Mouse (Mus musculus): ENCODE results near the gene Slc26a11.

Slc26a11 gene

DNA sequence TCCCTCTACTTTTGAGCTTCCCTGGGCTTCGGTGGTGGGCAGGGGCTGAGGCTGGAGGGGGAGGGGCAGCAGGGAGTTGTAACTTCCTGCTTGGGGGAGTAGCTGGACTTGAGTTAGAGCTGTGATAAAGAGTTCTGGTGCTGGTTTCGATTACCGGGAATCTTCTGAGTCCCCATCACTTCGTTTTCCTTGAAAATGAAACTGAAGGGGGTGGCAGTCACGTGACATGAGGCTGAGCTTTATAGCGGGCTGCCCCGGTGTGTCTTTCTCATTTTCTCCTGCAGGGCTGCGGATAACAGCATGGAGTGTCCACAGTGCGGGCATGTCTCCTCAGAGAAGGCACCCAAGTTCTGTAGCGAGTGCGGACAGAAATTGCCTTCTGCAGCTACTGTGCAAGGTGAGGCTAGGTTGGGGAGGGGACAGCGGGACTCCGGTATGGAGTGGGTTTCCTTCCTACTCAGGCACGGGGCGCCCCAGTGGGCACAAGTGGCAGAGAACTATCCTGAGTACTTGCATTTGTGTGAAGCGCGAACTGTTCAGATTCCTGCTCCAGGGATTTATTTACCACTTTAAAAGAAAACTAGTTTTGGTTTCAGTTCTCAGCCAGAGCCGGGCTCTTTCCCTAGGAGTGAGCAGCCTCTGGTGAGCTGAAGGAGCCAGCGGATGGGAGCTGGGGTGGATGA, 37.6 kb downstream of the Slc26a11 start, which contains the start of gene Rnf213:
Gene Rnf213 (plus strand): TSS at position 301 of the 683 bp plus-strand sequence.
- in situ Hi-C loops (cut with MboI; ENCODE audit: low pct_unique_long_range_greater_than_20kb in 1 of 2, low sequenced_read_pairs in 2 of 2, unreplicated experiment in 1 of 2), result no loop called here

DNA sequence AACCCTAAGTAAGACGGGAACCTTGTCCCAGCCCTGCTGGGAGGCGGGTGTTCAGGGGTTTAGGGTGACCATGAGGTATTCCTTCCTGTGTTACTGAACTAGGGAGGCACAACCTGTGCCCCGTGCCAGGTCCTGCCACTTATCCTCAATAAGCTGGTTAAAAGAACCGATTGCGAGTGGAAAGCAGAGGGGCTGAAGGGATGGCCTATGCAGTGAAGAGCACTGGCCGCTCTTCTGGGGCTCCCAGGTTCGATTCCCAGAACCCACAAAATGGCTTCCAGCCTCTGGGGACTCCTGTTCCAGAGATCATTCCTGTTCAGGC, 38.1 kb downstream of the Slc26a11 start:
- in situ Hi-C loops (cut with MboI; ENCODE audit: low pct_unique_long_range_greater_than_20kb in 1 of 2, low sequenced_read_pairs in 2 of 2, unreplicated experiment in 1 of 2), result no loop called here

DNA sequence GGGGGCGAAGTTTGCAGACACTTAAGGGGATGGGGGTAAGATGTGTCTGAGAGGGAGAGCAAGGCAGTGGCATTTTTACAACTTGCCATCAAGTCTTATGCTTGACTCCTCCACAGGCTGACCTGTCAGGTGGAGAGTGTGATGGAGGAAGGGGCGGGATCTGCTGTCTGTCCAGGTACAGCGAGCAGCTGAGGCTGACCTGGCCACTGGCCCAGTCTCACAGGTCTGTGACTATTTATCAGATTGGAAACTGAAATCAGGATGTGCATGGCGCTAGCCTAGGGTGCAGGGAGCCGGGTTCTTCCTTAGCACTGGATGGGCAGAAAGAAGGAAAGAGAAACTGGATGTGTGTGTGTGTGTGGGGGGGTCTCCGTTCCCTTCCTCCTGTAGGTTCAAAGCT, 38.9 kb downstream of the Slc26a11 start:
- in situ Hi-C loops (cut with MboI; ENCODE audit: low pct_unique_long_range_greater_than_20kb in 1 of 2, low sequenced_read_pairs in 2 of 2, unreplicated experiment in 1 of 2), result no loop called here

DNA sequence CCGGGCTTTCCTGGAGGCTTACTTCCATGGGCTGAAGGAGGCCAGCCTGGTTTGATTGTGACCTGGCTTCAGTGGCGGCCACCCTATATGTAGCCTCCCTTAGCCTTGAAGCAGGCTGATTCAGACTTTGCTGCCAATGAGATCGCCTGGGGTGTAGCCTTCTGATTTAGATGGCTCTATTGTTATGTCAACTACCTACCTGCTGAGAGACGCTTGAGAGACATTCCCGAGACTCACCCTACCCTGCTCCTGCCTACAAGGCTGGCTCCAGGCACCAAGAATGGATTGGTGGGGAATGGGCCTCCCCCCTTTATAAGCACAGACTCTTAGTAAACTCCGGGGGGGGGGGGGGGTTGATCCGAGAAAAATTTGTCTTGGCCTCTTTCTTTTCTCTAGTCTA, 40.0 kb downstream of the Slc26a11 start:
- in situ Hi-C loops (cut with MboI; ENCODE audit: low pct_unique_long_range_greater_than_20kb in 1 of 2, low sequenced_read_pairs in 2 of 2, unreplicated experiment in 1 of 2), result no loop called here

DNA sequence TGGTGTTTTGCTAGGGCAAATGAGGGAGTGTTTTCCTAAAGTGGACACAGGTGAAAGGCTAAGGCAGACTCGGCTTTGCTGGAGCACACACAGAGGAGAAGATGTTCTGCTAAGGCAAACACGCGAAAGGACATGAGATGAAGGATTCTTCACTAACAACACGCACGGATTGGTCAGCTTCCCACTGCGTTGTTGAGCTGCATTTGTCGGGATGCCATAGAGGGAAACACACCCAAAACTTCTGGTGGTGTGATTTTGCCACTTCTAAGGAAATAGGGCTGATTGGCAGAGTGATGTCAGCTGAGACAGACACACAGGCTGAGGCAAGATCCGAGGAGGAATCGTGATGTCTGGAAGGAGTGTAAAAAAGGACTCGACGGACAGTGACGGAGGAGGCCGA, 40.6 kb downstream of the Slc26a11 start:
- in situ Hi-C loops (cut with MboI; ENCODE audit: low pct_unique_long_range_greater_than_20kb in 1 of 2, low sequenced_read_pairs in 2 of 2, unreplicated experiment in 1 of 2), result no loop called here

DNA sequence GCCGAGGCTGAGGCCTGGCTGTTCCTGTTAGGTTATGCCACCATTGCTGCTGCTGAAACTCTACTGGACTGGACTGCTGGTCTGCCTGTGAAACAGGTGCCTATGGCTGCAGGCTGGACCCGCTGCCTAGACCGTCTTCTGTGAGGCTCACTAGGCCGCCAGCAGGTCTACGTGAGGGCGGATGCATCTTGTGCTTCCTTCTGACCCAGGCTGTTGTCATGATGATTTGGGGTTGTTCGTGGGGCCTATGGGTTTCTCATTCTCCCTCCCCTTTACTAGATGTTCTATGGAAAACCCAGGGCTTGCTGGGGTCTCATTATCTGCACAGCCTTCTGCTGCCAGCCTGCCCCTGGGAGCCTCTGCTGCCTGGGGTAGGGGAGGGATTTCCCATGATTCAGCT, 41.1 kb downstream of the Slc26a11 start:
- in situ Hi-C loops (cut with MboI; ENCODE audit: low pct_unique_long_range_greater_than_20kb in 1 of 2, low sequenced_read_pairs in 2 of 2, unreplicated experiment in 1 of 2), result no loop called here

DNA sequence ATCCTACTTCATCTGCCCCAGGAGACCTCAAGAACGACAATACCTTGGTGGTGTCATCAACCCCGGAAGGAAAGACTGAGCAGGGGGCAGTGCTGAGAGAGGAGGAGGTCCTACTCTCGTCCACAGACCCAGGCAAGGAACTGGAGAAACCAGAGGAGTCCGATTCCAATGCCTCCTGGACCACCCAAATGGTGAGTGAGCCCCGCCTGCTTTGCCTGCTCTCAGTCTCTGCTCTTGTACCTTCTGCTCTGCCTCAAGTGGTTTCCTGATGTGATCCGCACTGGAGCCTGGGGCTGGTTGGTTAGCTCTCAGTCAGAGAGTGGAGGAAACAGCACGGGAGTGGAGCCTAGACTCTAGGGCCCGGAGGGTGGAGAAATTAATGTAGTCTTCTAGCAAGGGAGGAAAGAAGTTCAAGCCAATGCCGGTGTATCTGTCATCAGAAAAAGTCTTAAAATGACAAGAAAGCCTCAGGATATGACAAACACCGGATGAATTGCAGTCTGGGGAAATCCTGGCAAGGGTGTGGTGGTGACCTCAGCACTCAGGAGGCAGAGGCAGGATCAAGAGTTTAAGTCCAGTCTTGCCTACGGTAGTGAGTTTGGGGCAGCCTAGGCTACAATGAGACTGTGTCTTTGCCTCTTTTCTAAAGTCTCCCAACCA, 47.3 kb downstream of the Slc26a11 start:
- in situ Hi-C loops (cut with MboI; ENCODE audit: low pct_unique_long_range_greater_than_20kb in 1 of 2, low sequenced_read_pairs in 2 of 2, unreplicated experiment in 1 of 2), result loop anchor here (10.0 kb wide), 2 partner anchors 58 to 68 kb away; no protein-coding TSS in a partner anchor

DNA sequence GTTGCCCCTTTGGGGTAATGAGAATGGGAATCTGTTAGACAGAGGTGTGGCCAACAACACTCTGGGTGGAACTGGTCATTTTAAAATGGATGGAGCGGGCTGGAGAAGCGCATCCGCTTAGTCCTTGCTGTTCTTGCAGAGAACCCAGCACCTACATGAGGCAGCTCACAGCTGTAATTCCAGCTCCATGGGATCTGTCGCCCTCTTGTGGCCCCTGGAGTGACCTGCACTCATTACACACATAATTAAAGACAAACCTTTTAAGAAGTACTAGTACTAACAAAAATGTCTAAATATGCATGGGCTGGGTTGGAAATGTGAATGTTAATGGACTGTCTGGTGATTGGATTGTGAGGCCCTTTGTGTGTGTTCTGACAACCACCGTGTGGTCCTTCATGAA, 49.3 kb downstream of the Slc26a11 start:
- in situ Hi-C loops (cut with MboI; ENCODE audit: low pct_unique_long_range_greater_than_20kb in 1 of 2, low sequenced_read_pairs in 2 of 2, unreplicated experiment in 1 of 2), result loop anchor here (10.0 kb wide), 2 partner anchors 60 to 70 kb away; no protein-coding TSS in a partner anchor

DNA sequence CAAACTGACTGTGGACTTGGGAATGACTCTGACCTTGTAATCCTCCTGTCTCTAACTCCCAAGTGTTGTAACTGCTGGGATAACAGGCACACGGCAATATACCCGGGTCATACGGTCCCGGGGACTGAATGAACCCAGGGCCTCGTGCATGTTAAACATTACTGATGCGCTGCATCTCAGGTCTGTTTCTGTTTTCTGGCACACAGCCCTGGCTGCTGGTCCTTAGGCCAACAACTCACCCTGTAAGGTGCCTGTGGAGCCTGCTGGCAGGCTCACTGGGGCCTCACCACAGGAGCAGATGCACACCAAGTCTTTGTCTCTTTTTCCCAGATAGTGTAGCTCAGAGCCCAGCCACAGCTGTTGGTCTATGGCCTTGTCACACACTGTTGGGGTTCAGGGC, 52.0 kb downstream of the Slc26a11 start:
- in situ Hi-C loops (cut with MboI; ENCODE audit: low pct_unique_long_range_greater_than_20kb in 1 of 2, low sequenced_read_pairs in 2 of 2, unreplicated experiment in 1 of 2), result loop anchor here (10.0 kb wide), 2 partner anchors 63 to 73 kb away; no protein-coding TSS in a partner anchor

DNA sequence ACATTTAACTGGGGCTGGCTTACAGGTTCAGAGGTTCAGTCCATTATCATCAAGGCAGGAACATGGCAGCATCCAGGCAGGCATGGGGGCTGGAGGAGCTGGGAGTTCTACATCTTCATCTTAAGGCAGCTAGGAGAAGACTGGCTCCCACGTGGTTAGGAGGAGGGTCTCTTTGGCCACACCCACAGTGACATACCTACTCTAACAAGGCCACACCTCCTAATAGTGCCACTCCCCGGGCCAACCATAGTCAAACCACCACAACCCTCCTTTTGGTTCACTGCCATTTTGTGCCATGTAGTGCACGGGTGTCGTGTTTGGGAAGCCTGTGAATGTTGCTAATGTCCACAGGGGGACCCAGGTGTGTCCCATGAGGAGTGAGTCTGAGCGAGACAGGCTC, 52.6 kb downstream of the Slc26a11 start:
- in situ Hi-C loops (cut with MboI; ENCODE audit: low pct_unique_long_range_greater_than_20kb in 1 of 2, low sequenced_read_pairs in 2 of 2, unreplicated experiment in 1 of 2), result loop anchor here (10.0 kb wide), 2 partner anchors 63 to 73 kb away; no protein-coding TSS in a partner anchor

DNA sequence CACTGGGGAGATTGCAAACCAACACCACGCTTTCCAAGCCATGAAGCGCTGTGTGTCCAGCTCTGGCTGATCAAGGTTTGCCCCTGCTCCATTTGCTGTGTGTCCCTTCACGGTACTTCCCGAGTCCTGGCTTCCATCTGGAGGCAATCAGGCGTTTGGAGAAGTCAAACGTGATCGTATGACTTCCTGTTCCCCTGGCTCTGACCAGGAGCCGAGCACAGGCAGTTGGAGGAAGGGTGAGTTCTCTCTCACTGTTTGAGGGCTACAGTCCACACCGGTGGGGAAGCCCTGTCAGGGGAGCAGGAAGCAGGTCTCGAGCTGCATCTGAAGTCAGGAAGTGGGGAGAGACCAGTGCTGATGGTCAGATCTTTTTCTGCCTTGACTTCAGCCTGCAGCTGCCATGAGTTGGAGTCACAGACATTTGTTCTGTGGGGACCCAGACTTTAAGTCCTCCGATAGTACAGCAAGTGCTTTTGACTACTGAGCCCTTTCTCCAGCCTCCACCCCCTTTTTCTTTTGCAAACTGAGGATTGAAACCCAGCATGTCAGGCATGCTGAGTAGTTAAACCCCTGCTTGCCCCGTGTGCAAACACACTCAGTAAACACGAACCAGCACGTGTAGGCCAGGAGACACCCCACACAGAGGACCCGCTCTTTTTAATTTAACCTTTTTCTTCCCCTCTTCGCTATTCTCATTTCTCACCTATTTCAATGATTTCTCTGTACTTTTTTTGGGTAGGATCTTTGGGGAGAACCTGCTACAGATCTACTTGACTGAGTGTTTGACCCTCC, 64.2 kb downstream of the Slc26a11 start:
- in situ Hi-C loops (cut with MboI; ENCODE audit: low pct_unique_long_range_greater_than_20kb in 1 of 2, low sequenced_read_pairs in 2 of 2, unreplicated experiment in 1 of 2), result no loop called here

DNA sequence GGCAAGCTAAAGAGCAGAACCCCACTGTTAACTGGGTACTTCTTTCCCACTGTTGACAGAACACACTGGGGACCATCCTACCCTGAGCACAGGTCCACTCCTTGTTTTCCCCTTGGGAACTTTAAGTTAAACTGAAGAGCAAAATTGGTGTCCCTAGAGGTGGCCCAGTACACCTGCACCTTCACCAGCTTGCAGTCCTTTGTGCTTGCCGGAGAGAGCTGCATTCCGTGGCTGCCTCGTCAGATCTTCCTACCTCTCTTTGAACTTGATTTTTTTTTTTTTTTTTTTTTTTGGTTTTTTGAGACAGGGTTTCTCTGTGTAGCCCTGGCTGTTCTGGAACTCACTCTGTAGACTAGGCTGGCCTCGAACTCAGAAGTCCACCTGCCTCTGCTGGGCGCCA, 65.1 kb downstream of the Slc26a11 start:
- in situ Hi-C loops (cut with MboI; ENCODE audit: low pct_unique_long_range_greater_than_20kb in 1 of 2, low sequenced_read_pairs in 2 of 2, unreplicated experiment in 1 of 2), result no loop called here

DNA sequence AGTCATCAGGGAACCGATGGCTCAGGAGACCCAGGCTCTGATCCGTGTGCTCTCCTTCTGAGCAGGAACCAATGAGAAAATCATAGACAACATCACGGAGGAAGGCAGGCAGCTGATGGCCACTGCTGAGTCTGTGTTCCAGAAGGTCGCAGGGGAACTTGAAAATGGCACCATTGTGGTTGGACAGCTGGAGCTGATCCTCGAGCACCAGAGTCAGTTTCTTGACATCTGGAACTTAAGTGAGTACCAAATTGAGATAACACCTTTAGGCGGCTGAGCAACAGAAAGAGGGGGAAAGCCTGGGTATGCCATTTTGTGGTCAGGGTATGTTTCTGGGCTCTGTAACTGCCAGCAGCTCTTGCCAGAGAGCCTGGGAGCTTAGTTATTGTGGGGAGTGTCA, 72.1 kb downstream of the Slc26a11 start:
- in situ Hi-C loops (cut with MboI; ENCODE audit: low pct_unique_long_range_greater_than_20kb in 1 of 2, low sequenced_read_pairs in 2 of 2, unreplicated experiment in 1 of 2), result no loop called here

DNA sequence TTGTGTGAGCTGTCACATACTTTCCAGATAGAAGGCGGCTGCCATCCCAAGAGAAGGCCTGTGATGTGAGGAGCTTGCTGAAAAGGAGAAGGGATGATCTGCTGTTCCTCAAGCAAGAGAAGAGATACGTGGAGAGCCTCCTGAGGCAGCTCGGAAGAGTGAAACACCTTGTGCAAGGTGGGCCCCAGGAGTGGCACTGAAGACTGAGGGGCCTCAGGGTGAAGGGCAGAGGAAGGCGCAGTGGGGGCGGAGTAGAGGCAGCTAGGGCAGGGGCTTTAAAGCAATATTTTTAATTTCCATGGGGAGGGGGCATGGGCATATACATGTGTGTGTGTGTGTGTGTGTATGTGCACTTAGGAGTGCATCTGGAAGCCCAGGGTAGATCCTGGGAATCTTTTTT, 72.6 kb downstream of the Slc26a11 start:
- in situ Hi-C loops (cut with MboI; ENCODE audit: low pct_unique_long_range_greater_than_20kb in 1 of 2, low sequenced_read_pairs in 2 of 2, unreplicated experiment in 1 of 2), result no loop called here

DNA sequence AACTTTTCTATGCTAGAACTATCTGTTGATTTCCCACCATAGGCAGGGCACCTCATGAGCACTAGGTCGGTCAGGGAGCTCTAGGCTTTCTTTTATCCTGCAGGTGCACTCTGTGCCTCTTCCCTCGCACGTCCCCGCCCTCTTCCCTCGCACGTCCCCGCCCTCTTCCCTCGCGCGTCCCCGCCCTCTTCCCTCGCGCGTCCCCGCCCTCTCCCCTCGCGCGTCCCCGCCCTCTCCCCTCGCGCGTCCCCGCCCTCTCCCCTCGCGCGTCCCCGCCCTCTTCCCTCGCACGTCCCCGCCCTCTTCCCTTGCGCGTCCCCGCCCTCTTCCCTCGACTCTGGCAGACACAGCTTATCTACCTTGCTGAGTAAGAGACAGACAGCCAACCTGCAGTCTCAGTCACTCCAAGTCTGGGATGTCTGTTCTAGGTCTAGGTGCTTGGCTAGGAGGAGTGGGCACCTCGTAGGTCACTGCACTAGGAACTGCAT, 73.3 kb downstream of the Slc26a11 start:
- in situ Hi-C loops (cut with MboI; ENCODE audit: low pct_unique_long_range_greater_than_20kb in 1 of 2, low sequenced_read_pairs in 2 of 2, unreplicated experiment in 1 of 2), result no loop called here

Data from mouse embryonic stem cell (cell line).